Mouse (Mus musculus) liver, adult 2 months (tissue): Measurements from ENCODE around the gene Prnd. TPM values are rescaled to one million over a fixed set of nuclear protein-coding genes. Genes with fewer than 3 reads are reported as not detected.

Source experiments
- DNase-seq: peaks from one replicate; pipeline ENCODE4 v3.0.0-alpha.2; 2011; ENCODE audit warnings: low read depth, low spot score; ENCODE audit errors: extremely low read depth
- H3K27ac ChIP-seq: fragments of 200-500 bp; replicated peaks from 2 replicates; pipeline ENCODE4 v1.5.1; 2012; ENCODE audit warnings: low read depth, mild to moderate bottlenecking, control low read depth, inconsistent platforms, low read length; ENCODE audit not compliant: insufficient read depth
- H3K27me3 ChIP-seq: fragments of 200-500 bp; 2 replicates; pipeline ENCODE4 v1.6.1; 2012; ENCODE audit warnings: mild to moderate bottlenecking, moderate library complexity, low read length, inconsistent platforms; ENCODE audit not compliant: control insufficient read depth, insufficient read depth
- H3K36me3 ChIP-seq: fragments of 200-500 bp; 2 replicates; pipeline ENCODE4 v1.6.1; 2012; ENCODE audit warnings: low read length, inconsistent platforms; ENCODE audit not compliant: control insufficient read depth, insufficient read depth
- H3K4me1 ChIP-seq: fragments of 200-500 bp; 2 replicates; pipeline ENCODE4 v1.6.1; 2011; ENCODE audit warnings: low read length; ENCODE audit not compliant: control insufficient read depth, insufficient read depth
- H3K4me3 ChIP-seq: fragments of 200-500 bp; 2 replicates; pipeline ENCODE4 v1.5.1; 2011; ENCODE audit warnings: low read depth, mild to moderate bottlenecking, control low read depth, low read length, moderate library complexity; ENCODE audit not compliant: insufficient read depth
- H3K79me2 ChIP-seq: fragments of 200-500 bp; 2 replicates; pipeline ENCODE4 v1.6.1; 2012; ENCODE audit warnings: inconsistent platforms, mild to moderate bottlenecking, low read length, moderate library complexity; ENCODE audit not compliant: control insufficient read depth, insufficient read depth
- H3K9ac ChIP-seq: fragments of 200-500 bp; 2 replicates; pipeline ENCODE4 v1.6.1; 2012; ENCODE audit warnings: low read depth, mild to moderate bottlenecking, control low read depth, inconsistent platforms, low read length
- CTCF ChIP-seq: fragments of 200-500 bp; IDR thresholded peaks from 2 replicates; pipeline ENCODE4 v1.5.1; 2011; ENCODE audit warnings: low read depth, low read length, control low read depth
- POLR2A ChIP-seq: fragments of 200-500 bp; IDR thresholded peaks from 2 replicates; pipeline ENCODE4 v1.6.1; 2011; ENCODE audit warnings: low read length, control low read depth; ENCODE audit not compliant: insufficient read depth; ENCODE audit errors: extremely low read depth
- WGBS: fragments of 180-500 bp; shearing (Covaris S2); methylation state at CpG from one replicate; pipeline ENCODE4 v1.1.7; 2018; 5-methylcytosine and 5-hydroxymethylcytosine counted together
- polyA plus RNA-seq: library from polyadenylated mRNA; depleted of rRNA; stranded (reverse); fragments of >200 nt; gene quantifications from 2 replicates; pipeline ENCODE4 v1.2.3, GENCODE M21; 2012; rRNA removed
- total RNA-seq: library from RNA; depleted of rRNA; stranded (reverse); fragments of >200 nt; gene quantifications from 2 replicates; pipeline ENCODE4 v1.2.3, GENCODE M21; 2014; rRNA removed

Prnd gene
- total RNA-seq: 0.07 TPM in 1 of 2 replicates, not detected in the other
- polyA plus RNA-seq: not detected in 2 replicates

GRCm38 (mm10) chr2:131950598-131951095, at the start of gene Prnd:
Prnd (plus strand) TSS chr2:131950861.
- Histone ChIP-seq H3K4me1 (no peaks in the 10 kb centered on the region; the same call in 1 of the 2 replicates), H3K4me3 (no peak within 1 kb of the TSS), H3K9ac (no peak within 1 kb of the TSS), H3K36me3 (no peaks in the 10 kb centered on the region), H3K27ac (no peak within 1 kb of the TSS), H3K27me3 (0 out of 2 replicates have a peak, but pooled peaks cover 5% of the 10 kb centered on the region), H3K79me2 (no peaks in the 10 kb centered on the region)
- WGBS: 19% methylated on average over 11 of the region's 11 CpGs
- no peak for TF ChIP-seq POLR2A
- no peak for TF ChIP-seq CTCF
- no peak for DNase-seq

GRCm38 (mm10) chr2:131902423-131902822, 48.2 kb upstream of the Prnd start:
- Histone ChIP-seq H3K9ac (no peak overlapping the region), H3K36me3 (no peaks in the 10 kb centered on the region), H3K79me2 (no peaks in the 10 kb centered on the region), H3K4me1 (no peaks in the 10 kb centered on the region), H3K4me3 (no peak overlapping the region), H3K27ac (no peak overlapping the region), H3K27me3 (0 out of 2 replicates have a peak, but pooled peaks cover 3% of the 10 kb centered on the region)
- DNase-seq: no peak
- no peak for TF ChIP-seq POLR2A
- no peak for TF ChIP-seq CTCF
- 44% methylated on average over 3 of the region's 3 CpGs for WGBS

- no peaks in the 10 kb centered on the region for H3K36me3 ChIP-seq
- WGBS: 59% methylated on average over 8 of the region's 8 CpGs
Measured at GRCm38 (mm10) chr2:131902867-131903266, 47.8 kb upstream of the Prnd start.

GRCm38 (mm10) chr2:131905025-131905424, 45.6 kb upstream of the Prnd start:
- no peaks in the 10 kb centered on the region for H3K27me3 ChIP-seq
- TF ChIP-seq POLR2A (no peak), CTCF (no peak)
- peaks cover 4% of the 10 kb centered on the region; the same call in 1 of the 2 replicates for H3K4me1 ChIP-seq
- no peak for DNase-seq
- no peaks in the 10 kb centered on the region for H3K36me3 ChIP-seq
- H3K4me3 ChIP-seq: no peak overlapping the region
- H3K9ac ChIP-seq: no peak overlapping the region
- H3K27ac ChIP-seq: no peak overlapping the region
- 69% methylated on average over 5 of the region's 5 CpGs for WGBS
- no peaks in the 10 kb centered on the region for H3K79me2 ChIP-seq

More at GRCm38 (mm10) chr2:131902867-131903266, 47.8 kb upstream of the Prnd start:
- H3K27me3 ChIP-seq: 0 out of 2 replicates have a peak, but pooled peaks cover 3% of the 10 kb centered on the region
- no peak overlapping the region for H3K4me3 ChIP-seq
- no peak for DNase-seq
- H3K79me2 ChIP-seq: no peaks in the 10 kb centered on the region
- no peaks in the 10 kb centered on the region for H3K4me1 ChIP-seq
- H3K9ac ChIP-seq: no peak overlapping the region
- no peak overlapping the region for H3K27ac ChIP-seq
- TF ChIP-seq POLR2A: no peak
- TF ChIP-seq CTCF: no peak

- Histone ChIP-seq H3K4me1 (peaks cover 4% of the 10 kb centered on the region; the same call in 1 of the 2 replicates), H3K9ac (no peak overlapping the region), H3K36me3 (no peaks in the 10 kb centered on the region), H3K4me3 (no peak overlapping the region), H3K27me3 (no peaks in the 10 kb centered on the region), H3K79me2 (no peaks in the 10 kb centered on the region), H3K27ac (no peak overlapping the region)
- no peak for DNase-seq
- TF ChIP-seq CTCF: no peak
- WGBS: 69% methylated on average over 6 of the region's 6 CpGs
Measured at GRCm38 (mm10) chr2:131905776-131906175, 44.9 kb upstream of the Prnd start.

GRCm38 (mm10) chr2:131906266-131906665, 44.4 kb upstream of the Prnd start:
- Histone ChIP-seq H3K27ac (no peak overlapping the region), H3K36me3 (no peaks in the 10 kb centered on the region), H3K4me3 (no peak overlapping the region), H3K27me3 (no peaks in the 10 kb centered on the region), H3K79me2 (no peaks in the 10 kb centered on the region), H3K4me1 (peaks cover 4% of the 10 kb centered on the region; the same call in 1 of the 2 replicates), H3K9ac (no peak overlapping the region)
- WGBS: 92% methylated on average over 3 of the region's 3 CpGs
- TF ChIP-seq CTCF (no peak), POLR2A (no peak)
- DNase-seq: no peak
